ENCODE assay signal across 26 mouse cellular contexts in the genomic region with DNA sequence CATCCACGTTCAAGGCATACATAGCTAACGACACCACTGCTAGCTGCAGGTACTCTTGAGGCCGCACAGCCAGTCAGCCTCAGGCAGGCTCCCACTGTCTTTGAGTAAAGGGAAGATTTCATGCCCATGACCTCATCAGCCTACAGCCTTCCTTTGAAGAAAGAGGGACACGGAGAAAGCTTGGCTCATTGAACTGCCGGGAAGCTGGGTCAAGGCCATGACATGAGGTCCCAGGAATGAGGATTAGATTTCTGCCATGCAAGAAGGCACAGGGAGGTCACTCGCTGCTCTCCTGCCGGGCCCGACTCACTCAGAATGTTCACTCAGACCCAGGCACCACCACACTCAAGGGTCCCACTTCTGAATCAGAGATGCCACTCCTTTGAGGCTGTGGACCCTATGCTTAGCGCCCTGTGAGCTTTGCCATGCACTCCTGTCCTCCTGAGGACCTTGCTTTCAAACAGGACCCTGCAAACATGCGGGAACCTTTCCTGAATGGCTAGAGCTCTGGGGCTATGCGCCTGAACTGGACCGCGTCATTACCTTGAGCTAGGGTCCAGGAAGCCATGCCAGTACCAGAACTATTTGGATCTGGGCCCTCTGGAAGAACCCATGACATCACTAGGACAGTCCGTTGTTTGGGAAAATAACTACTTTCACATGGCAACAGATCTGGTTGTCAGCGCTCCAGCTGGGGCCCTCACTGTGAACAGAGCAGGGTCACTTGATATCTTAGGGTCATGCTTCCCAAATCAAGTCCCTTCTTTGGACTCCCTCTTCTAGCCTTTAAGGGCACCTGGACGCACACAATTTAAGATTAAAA. TPM values are rescaled to one million over a fixed set of nuclear protein-coding genes. Genes with fewer than 3 reads are reported as not detected.
A peak's percentile ranks its signal among the peaks of the same experiment; 100 is the strongest.
DNase-seq lines count a peak whose midpoint lies in the region; TF ChIP-seq lines count a peak whose summit lies in the region.
"Had no signal": no experiment of that assay in that cellular context is flagged by ENCODE, and none has a peak within 500 bp of the region (broad histone marks: within the 10 kb centered on the region; RNA-seq: fewer than 3 reads in every experiment).

No protein-coding gene starts in this region.

- no peak overlapping the region for H3ac ChIP-seq in myocyte (ENCODE audit: control insufficient read depth, insufficient read length)

- H3K27me3 ChIP-seq in myocyte (ENCODE audit: control insufficient read depth, insufficient read depth, insufficient read length), result no peaks in the 10 kb centered on the region
- H3K27me3 ChIP-seq: CH12.LX; forebrain, embryonic 15.5 days; Patski had no signal

- H3K4me2 ChIP-seq in myocyte (ENCODE audit: low read depth), result no peak overlapping the region

- no peak overlapping the region for H3K4me3 ChIP-seq in myocyte
- H3K4me3 ChIP-seq: hindbrain, embryonic 15.5 days had no signal

- peaks cover 14% of the 10 kb centered on the region for H3K36me3 ChIP-seq in myocyte (ENCODE audit: control insufficient read depth, insufficient read depth)
- H3K36me3 ChIP-seq: forebrain, embryonic 15.5 days; hindbrain, embryonic 15.5 days had no signal

- DNase-seq in adrenal gland, adult 2 months, result peak; percentile 51
- DNase-seq in adrenal gland, adult 18-20 months (ENCODE audit: low spot score in 2 of 2), result no peak
- peak; percentile 45 for DNase-seq in gastrocnemius, postnatal 25 days
- no peak for DNase-seq in gastrocnemius, postnatal 14 days
- no peak for DNase-seq in layer of hippocampus, postnatal 10 days (ENCODE audit: low spot score in 2 of 2)
- DNase-seq: adrenal gland, postnatal 14 days; B cell, adult 2 months; cerebellum, adult 11-12 months; cerebellum, adult 8-10 months; cerebellum, postnatal 10 days; cerebellum, postnatal 36 days; embryo, embryonic 11 days; kidney, adult 8-10 months had no signal

- no peak for TF ChIP-seq POLR2A in myocyte (IDR thresholded peaks at IDR 0.05; ENCODE audit: insufficient read length, low read depth)

- intact Hi-C loops in gastrocnemius, postnatal 14 days (cut with DNase I; ENCODE audit: low total_unique reads), result no loop called here

- H3K79me2 ChIP-seq in myocyte (ENCODE audit: control insufficient read depth, insufficient read depth), result no peaks in the 10 kb centered on the region

TF ChIP-seq in myocyte, 11 proteins besides CTCF, POLR2A, EP300 and RAD21:
- no peak for TF ChIP-seq REST (IDR thresholded peaks at IDR 0.05; ENCODE audit: insufficient read depth, insufficient read length)
- TF ChIP-seq POLR2AphosphoS2 (IDR thresholded peaks at IDR 0.05; ENCODE audit: insufficient read length, low read depth), result peak; percentile 27

RNA-seq across cellular contexts. Expression of a gene that starts 1.2 kb away (rescaled TPM):
- 10 to 100 TPM in 1 of 2 experiments, 1 to 10 TPM in 1; 3.7 to 16.4 TPM for total RNA-seq in adrenal gland, adult 2 months (2021)
- polyA plus RNA-seq in adrenal gland, adult 2 months (2012; rRNA removed), result 1.5 and 2.4 TPM in 2 replicates
- 10 to 100 TPM in 1 of 2 experiments, 1 to 10 TPM in 1; 5.3 to 22.1 TPM for total RNA-seq in adrenal gland, adult 18-20 months (2021)
- total RNA-seq in gastrocnemius, postnatal 25 days (2021), result 1 to 10 TPM; 2.3 to 3.6 TPM
- 1 to 10 TPM; 2.0 to 2.6 TPM for total RNA-seq in gastrocnemius, postnatal 14 days (2021)
- polyA plus RNA-seq in myocyte (2012; fragmentation: generic; extraction: Trizol), result 13.1 TPM
- under 1 TPM; 0.18 to 0.57 TPM for total RNA-seq in layer of hippocampus, postnatal 10 days (2021)

RNA-seq across cellular contexts. Expression of a gene that starts 14.2 kb away (rescaled TPM):
- total RNA-seq in adrenal gland, adult 2 months (2021), result 1 to 10 TPM; 1.0 to 2.1 TPM
- 3.1 and 3.3 TPM in 2 replicates for polyA plus RNA-seq in adrenal gland, adult 2 months (2012; rRNA removed)
- 1 to 10 TPM; 1.4 to 2.1 TPM for total RNA-seq in adrenal gland, adult 18-20 months (2021)
- total RNA-seq in gastrocnemius, postnatal 25 days (2021), result 100 to 1,000 TPM in 1 of 2 experiments, 10 to 100 TPM in 1; 87.8 to 132 TPM
- 10 to 100 TPM; 50.4 to 72.9 TPM for total RNA-seq in gastrocnemius, postnatal 14 days (2021)
- polyA plus RNA-seq in myocyte (2012; fragmentation: generic; extraction: Trizol), result 106 TPM
- total RNA-seq in layer of hippocampus, postnatal 10 days (2021), result not detected
- polyA plus RNA-seq: erythroblast, embryonic 14.5 days; forebrain, embryonic 15.5 days; G1E had no signal

RNA-seq across cellular contexts. Expression of a gene that starts 33.6 kb away (rescaled TPM):
- 10 to 100 TPM; 88.8 to 94.7 TPM for total RNA-seq in adrenal gland, adult 2 months (2021)
- 121 and 122 TPM in 2 replicates for polyA plus RNA-seq in adrenal gland, adult 2 months (2012; rRNA removed)
- 100 to 1,000 TPM in 1 of 2 experiments, 10 to 100 TPM in 1; 93.7 to 121 TPM for total RNA-seq in adrenal gland, adult 18-20 months (2021)
- total RNA-seq in gastrocnemius, postnatal 25 days (2021), result 10 to 100 TPM; 30.1 to 35.8 TPM
- total RNA-seq in gastrocnemius, postnatal 14 days (2021), result 10 to 100 TPM; 32.1 to 33.4 TPM
- polyA plus RNA-seq in myocyte (2012; fragmentation: generic; extraction: Trizol), result 80.3 TPM
- total RNA-seq in layer of hippocampus, postnatal 10 days (2021), result 10 to 100 TPM; 60.1 to 78.9 TPM

RNA-seq across cellular contexts. Expression of a gene that starts 43.2 kb away (rescaled TPM):
- under 1 TPM in 1 of 2 experiments, not detected in 1; 0.12 TPM for total RNA-seq in adrenal gland, adult 2 months (2021)
- 0.04 and 0.10 TPM in 2 replicates for polyA plus RNA-seq in adrenal gland, adult 2 months (2012; rRNA removed)
- under 1 TPM in 1 of 2 experiments, not detected in 1; 0.13 TPM for total RNA-seq in adrenal gland, adult 18-20 months (2021)
- total RNA-seq in gastrocnemius, postnatal 25 days (2021), result under 1 TPM; 0.08 to 0.18 TPM
- under 1 TPM; 0.07 to 0.18 TPM for total RNA-seq in gastrocnemius, postnatal 14 days (2021)
- polyA plus RNA-seq in myocyte (2012; fragmentation: generic; extraction: Trizol), result 0.12 TPM
- total RNA-seq in layer of hippocampus, postnatal 10 days (2021), result under 1 TPM; 0.07 to 0.09 TPM
- total RNA-seq: adrenal gland, postnatal 14 days; heart, adult 8-10 months had no signal
- polyA plus RNA-seq: embryonic facial prominence, embryonic 13.5 days; heart, embryonic 14.5 days; heart, postnatal 0 days; intestine, embryonic 14.5 days; intestine, postnatal 0 days had no signal

RNA-seq across cellular contexts. Expression of a gene that starts 48.8 kb away (rescaled TPM):
- total RNA-seq in adrenal gland, adult 2 months (2021), result 100 to 1,000 TPM; 190 to 273 TPM
- polyA plus RNA-seq in adrenal gland, adult 2 months (2012; rRNA removed), result 252 and 309 TPM in 2 replicates
- total RNA-seq in adrenal gland, adult 18-20 months (2021), result 100 to 1,000 TPM; 255 to 373 TPM
- total RNA-seq in gastrocnemius, postnatal 25 days (2021), result 1 to 10 TPM; 6.9 to 8.6 TPM
- 10 to 100 TPM; 13.6 to 15.2 TPM for total RNA-seq in gastrocnemius, postnatal 14 days (2021)
- 250 TPM for polyA plus RNA-seq in myocyte (2012; fragmentation: generic; extraction: Trizol)
- 10 to 100 TPM; 31.4 to 36.0 TPM for total RNA-seq in layer of hippocampus, postnatal 10 days (2021)

Comparison
In these comparisons a context has a peak if more than half of its experiments do, and no peak if none do; other contexts are left out.
1. DNase-seq: peak in adrenal gland, adult 2 months (single experiment) and gastrocnemius, postnatal 25 days (single experiment); none in adrenal gland, adult 18-20 months (0 of 2), gastrocnemius, postnatal 14 days (single experiment) and layer of hippocampus, postnatal 10 days (0 of 2).
2. RNA of a gene that starts 14.2 kb away (total RNA-seq): 87.8 to 132 TPM in gastrocnemius, postnatal 25 days and 50.4 to 72.9 TPM in gastrocnemius, postnatal 14 days; 1.0 to 2.1 TPM in adrenal gland, adult 2 months, 1.4 to 2.1 TPM in adrenal gland, adult 18-20 months and not detected in layer of hippocampus, postnatal 10 days; every median in the first group is over 10 times any median in the second.